Mouse (Mus musculus) kidney, adult 18-20 months (tissue): ENCODE results near the gene Fut1.

Source experiments
- DNase-seq: peaks from one replicate; pipeline ENCODE4 v3.0.0; 2021

The Fut1 gene

GRCm38 (mm10) chr7:45617042-45617695, at the start of gene Fut1:
Gene Fut1 (plus strand): TSS chr7:45617289.
- DNase-seq = no peak

GRCm38 (mm10) chr7:45567780-45568516, 49.1 kb upstream of the Fut1 start:
- peak; percentile 92 for DNase-seq

GRCm38 (mm10) chr7:45568601-45569473, 48.3 kb upstream of the Fut1 start:
- no peak for DNase-seq

- DNase-seq = peak; percentile 81
Measured at GRCm38 (mm10) chr7:45570103-45570741, 46.9 kb upstream of the Fut1 start, which contains the start of gene Bcat2. Gene Bcat2 (plus strand): TSS chr7:45570153.

GRCm38 (mm10) chr7:45571966-45572365, 45.1 kb upstream of the Fut1 start:
- DNase-seq = no peak

GRCm38 (mm10) chr7:45573954-45574353, 43.1 kb upstream of the Fut1 start:
- DNase-seq = peak; percentile 51

GRCm38 (mm10) chr7:45574472-45575379, 42.4 kb upstream of the Fut1 start:
- peak; percentile 80 for DNase-seq

- no peak for DNase-seq
Measured at GRCm38 (mm10) chr7:45585923-45586322, 31.2 kb upstream of the Fut1 start.

GRCm38 (mm10) chr7:45587631-45588592, 29.2 kb upstream of the Fut1 start:
- DNase-seq = no peak

GRCm38 (mm10) chr7:45589173-45589572, 27.9 kb upstream of the Fut1 start:
- peak; percentile 93 for DNase-seq

GRCm38 (mm10) chr7:45589898-45590297, 27.2 kb upstream of the Fut1 start:
- DNase-seq = no peak

GRCm38 (mm10) chr7:45590874-45591273, 26.2 kb upstream of the Fut1 start:
- no peak for DNase-seq

- DNase-seq = no peak
Measured at GRCm38 (mm10) chr7:45591880-45592279, 25.2 kb upstream of the Fut1 start.

GRCm38 (mm10) chr7:45593118-45593815, 23.8 kb upstream of the Fut1 start:
- peak; percentile 78 for DNase-seq

GRCm38 (mm10) chr7:45595176-45595575, 21.9 kb upstream of the Fut1 start:
- no peak for DNase-seq

GRCm38 (mm10) chr7:45596107-45596506, 21.0 kb upstream of the Fut1 start:
- no peak for DNase-seq

GRCm38 (mm10) chr7:45597013-45597412, 20.1 kb upstream of the Fut1 start:
- DNase-seq = no peak

- peak; percentile 53 for DNase-seq
Measured at GRCm38 (mm10) chr7:45597527-45597926, 19.6 kb upstream of the Fut1 start.

GRCm38 (mm10) chr7:45598960-45599879, 17.9 kb upstream of the Fut1 start:
- DNase-seq = no peak
